Mouse (Mus musculus): ENCODE measurements around the gene Gale.

Gale gene

GRCm38 (mm10) chr4:135945706-135946105, 17.8 kb upstream of the Gale start:
- no peak for DNase-seq

- peak; percentile 95 for DNase-seq
These were observed 17.3 kb upstream of the Gale start, which contains the start of gene Hmgcl for GRCm38 (mm10) chr4:135946278-135946658. TSS of gene Hmgcl (plus strand) at chr4:135946448.

GRCm38 (mm10) chr4:135946659-135947301, 16.7 kb upstream of the Gale start:
- no peak for DNase-seq

- DNase-seq: no peak
These were observed 15.4 kb upstream of the Gale start for GRCm38 (mm10) chr4:135948142-135948541.

- no peak for DNase-seq
These were observed 14.1 kb upstream of the Gale start for GRCm38 (mm10) chr4:135949475-135949874.

DNA sequence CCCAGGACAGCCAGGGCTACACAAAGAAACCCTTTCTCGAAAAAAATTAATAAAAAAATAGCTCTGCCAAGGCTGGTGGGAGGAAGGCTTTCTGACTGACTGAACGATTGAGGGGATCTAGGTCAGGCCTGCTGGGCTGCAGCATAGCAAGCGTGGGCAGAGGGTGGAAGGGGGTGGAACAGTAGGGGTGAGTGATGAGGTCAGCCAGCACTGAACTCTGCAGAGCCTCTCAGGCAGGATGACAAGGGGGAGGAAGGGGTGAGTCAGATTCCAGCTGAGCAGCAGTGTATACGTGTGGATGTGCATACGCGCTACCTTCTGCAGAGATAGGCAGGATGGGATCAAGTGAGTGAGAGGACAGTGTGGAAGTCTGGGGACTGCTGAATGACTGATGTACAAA, 13.6 kb upstream of the Gale start:
- DNase-seq: no peak

- DNase-seq: no peak
These were observed 13.2 kb upstream of the Gale start for GRCm38 (mm10) chr4:135950365-135950764.

DNA sequence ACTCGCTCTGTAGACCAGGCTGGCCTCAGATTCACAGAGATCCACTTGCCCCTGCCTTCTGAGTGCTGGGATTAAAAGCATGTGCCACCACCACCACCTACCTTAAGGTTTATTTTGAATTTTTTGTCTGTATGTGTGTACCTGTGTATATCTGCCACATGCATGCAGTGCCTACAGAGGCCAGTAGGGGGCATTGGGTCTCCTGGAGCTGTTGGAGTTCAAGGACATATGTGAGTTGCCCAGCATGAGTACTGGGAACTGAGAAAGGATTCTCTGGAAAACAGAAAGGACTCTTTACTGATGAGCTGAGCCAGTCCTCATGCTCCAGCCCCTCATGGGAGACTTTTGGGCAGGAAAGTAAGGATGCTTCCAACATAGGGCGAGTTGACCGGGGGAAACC, 12.0 kb upstream of the Gale start:
- DNase-seq: no peak

DNA sequence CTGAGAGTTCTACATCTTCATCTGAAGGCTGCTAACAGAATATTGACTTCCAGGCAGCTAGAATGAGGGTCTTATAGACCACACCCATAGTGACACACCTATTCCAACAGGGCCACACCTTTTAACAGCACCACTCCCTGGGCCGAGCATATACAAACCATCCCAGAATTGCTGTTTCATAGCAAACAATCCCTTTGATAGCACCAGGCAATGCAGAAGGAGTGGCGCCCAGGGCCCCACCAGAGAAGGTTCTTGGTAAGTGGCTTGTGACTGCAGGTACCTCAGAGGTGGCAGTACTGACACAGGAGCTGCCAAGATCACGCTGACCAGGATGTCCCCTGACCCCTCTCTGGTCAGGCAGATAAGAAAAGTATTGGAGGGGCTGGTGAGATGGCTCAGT, 10.3 kb upstream of the Gale start:
- no peak for DNase-seq

GRCm38 (mm10) chr4:135954241-135954640, 9.3 kb upstream of the Gale start:
- DNase-seq: no peak

- DNase-seq: no peak
These were observed 7.6 kb upstream of the Gale start for GRCm38 (mm10) chr4:135955886-135956285.

DNA sequence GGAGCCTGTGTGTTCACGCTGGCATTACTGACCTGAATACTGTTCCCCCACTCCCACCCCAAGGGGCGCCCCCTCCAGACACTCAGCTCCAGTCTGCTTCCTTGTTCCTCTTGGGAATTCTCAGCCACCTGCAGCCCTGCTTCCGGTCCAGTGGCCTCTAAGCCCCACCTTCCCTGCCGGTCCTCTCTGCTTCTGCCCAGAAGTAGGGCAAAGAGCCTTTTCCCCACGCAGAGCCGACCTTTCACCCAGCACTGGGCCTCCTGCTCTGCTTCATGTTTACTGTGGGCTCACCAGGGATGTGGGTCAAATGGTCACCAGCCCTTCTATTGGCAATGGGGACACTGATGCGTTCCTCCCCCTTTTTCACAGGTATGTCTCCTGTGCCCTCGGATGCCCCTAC, 5.2 kb upstream of the Gale start:
- DNase-seq: no peak

- DNase-seq: peak; percentile 77
These were observed 2.8 kb upstream of the Gale start for GRCm38 (mm10) chr4:135960717-135961116.

- DNase-seq: no peak
These were observed 1.8 kb upstream of the Gale start for GRCm38 (mm10) chr4:135961709-135962108.

- no peak for DNase-seq
These were observed 1.3 kb upstream of the Gale start for GRCm38 (mm10) chr4:135962198-135962597.

DNA sequence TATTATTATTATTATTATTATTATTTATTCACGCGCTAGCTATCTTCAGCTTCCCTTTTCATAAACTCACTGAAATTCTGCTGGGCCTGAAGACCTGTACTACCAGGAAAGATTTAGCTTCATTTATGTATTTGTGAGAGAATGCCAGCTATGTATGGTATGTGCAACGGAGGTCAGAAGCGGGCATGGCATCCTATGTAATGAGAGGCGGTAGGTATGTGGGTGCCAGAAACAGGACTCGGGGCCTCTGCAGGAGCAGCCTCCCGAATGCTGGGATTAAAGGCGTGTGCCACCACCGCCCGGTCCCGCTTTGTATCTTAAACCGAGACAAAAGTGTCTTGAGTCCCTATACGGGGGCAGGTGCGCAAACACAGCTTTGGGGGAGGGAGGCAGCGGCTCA, 581 bp upstream of the Gale start:
- no peak for DNase-seq

DNA sequence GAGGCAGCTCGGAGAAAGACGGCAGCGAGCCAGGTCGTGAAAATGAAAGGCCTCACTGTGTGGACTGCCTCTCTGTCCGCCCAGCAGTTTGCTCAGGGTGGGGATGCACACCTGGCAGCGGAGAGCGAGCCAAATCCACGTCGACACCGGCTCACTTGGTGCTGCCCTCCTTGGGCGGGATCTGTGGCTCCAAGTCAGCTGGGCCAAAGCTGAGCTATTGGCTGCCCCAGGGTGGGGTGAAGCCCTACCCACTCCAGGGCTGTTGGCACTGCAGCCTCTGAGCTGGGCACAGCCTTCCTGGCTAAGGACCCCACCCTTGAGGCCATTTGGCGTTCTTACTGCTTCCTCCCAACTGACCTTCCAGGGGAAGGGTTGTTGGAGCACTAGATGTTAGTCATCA, 899 bp downstream of the Gale start:
- DNase-seq: peak; percentile 59

GRCm38 (mm10) chr4:135965113-135965512, 1.6 kb downstream of the Gale start:
- no peak for DNase-seq

- no peak for DNase-seq
These were observed 2.8 kb downstream of the Gale start for GRCm38 (mm10) chr4:135966283-135966682.

GRCm38 (mm10) chr4:135967086-135967760, 3.7 kb downstream of the Gale start:
- no peak for DNase-seq

DNA sequence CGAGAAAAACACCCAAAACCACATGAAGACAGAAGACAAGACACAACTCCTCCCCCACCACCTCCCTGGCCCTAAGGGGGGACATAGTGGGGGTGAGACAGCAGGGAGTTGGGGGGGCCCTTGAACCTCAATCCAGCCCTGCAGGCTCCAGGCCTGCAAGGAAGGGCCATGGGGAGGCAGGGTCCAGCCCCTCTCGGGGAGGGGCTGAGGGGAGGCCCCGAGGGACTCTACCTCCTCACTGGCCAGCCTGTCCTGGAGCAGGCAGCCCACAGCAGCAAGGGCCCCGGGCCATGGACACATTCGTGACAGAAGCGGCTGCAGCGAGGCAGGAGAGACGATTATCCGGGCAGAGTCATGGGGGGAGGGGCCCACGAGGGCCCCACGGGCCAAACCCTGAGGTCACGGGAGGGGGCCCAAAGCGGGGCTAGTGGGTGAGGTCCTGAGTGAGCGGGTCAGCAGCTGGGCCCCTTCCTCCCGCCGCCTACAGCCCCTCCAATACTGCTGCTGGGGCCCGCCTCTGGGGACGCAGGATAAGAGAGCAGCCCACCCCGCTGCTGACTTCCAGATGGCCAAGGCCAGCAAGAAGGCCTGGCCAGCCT, 4.8 kb downstream of the Gale start:
- DNase-seq: no peak

GRCm38 (mm10) chr4:135969070-135969750, 5.7 kb downstream of the Gale start:
- DNase-seq: no peak

GRCm38 (mm10) chr4:135970585-135970984, 7.1 kb downstream of the Gale start:
- no peak for DNase-seq

Data from layer of hippocampus, adult 9-11 months (tissue).